Mouse (Mus musculus): ENCODE measurements around the gene Trim12c.
"Not testable (repeated sequence)": the region's sequence is repeated elsewhere in the genome, so short reads cannot be mapped to it uniquely, and the experiment has no call there.

The Trim12c gene

GRCm38 (mm10) chr7:104352717-104353599, at the start of gene Trim12c:
Gene Trim12c (minus strand): TSS chr7:104353362.
- DNase-seq: peak in 1 of 2 experiments; percentile 2

GRCm38 (mm10) chr7:104401140-104401539, 48.0 kb upstream of the Trim12c start:
- no peak for DNase-seq

GRCm38 (mm10) chr7:104400698-104401097, 47.5 kb upstream of the Trim12c start, which contains the start of gene Trim30c:
Gene Trim30c (minus strand): TSS chr7:104400837.
- DNase-seq: no peak

- no peak for DNase-seq
These were observed 45.3 kb upstream of the Trim12c start for GRCm38 (mm10) chr7:104398492-104398891.

- no peak for DNase-seq
These were observed 16.7 kb upstream of the Trim12c start, which contains the start of gene Trim30b for GRCm38 (mm10) chr7:104369736-104370414. Gene Trim30b (minus strand): TSS chr7:104369884.

- no peak for DNase-seq
These were observed 13.2 kb upstream of the Trim12c start for GRCm38 (mm10) chr7:104366339-104366738.

- no peak for DNase-seq
These were observed 422 bp upstream of the Trim12c start for GRCm38 (mm10) chr7:104353600-104353967.

GRCm38 (mm10) chr7:104348043-104348442, 5.1 kb downstream of the Trim12c start:
- not testable (repeated sequence) for DNase-seq

- DNase-seq: not testable (repeated sequence)
These were observed 12.4 kb downstream of the Trim12c start for GRCm38 (mm10) chr7:104340744-104341143.

GRCm38 (mm10) chr7:104335547-104335946, 17.6 kb downstream of the Trim12c start:
- not testable (repeated sequence) for DNase-seq

GRCm38 (mm10) chr7:104329171-104329570, 24.0 kb downstream of the Trim12c start, which contains the start of gene Trim34b:
Gene Trim34b (plus strand): TSS chr7:104329471.
- DNase-seq: not testable (repeated sequence)

- no peak for DNase-seq
These were observed 31.1 kb downstream of the Trim12c start for GRCm38 (mm10) chr7:104322028-104322427.

GRCm38 (mm10) chr7:104315369-104316080, 37.6 kb downstream of the Trim12c start, which contains the start of gene Trim12a:
Gene Trim12a (minus strand): TSS chr7:104315466.
- not testable (repeated sequence) for DNase-seq

GRCm38 (mm10) chr7:104314796-104315353, 38.3 kb downstream of the Trim12c start:
- DNase-seq: no peak

- DNase-seq: no peak
These were observed 61.3 kb downstream of the Trim12c start for GRCm38 (mm10) chr7:104291638-104292400.

GRCm38 (mm10) chr7:104290641-104291040, 62.5 kb downstream of the Trim12c start:
- no peak for DNase-seq
